Mouse (Mus musculus) erythroblast, embryonic 14.5 days (primary cell): ENCODE measurements around the gene Ccl2. TPM values are rescaled to one million over a fixed set of nuclear protein-coding genes. Genes with fewer than 3 reads are reported as not detected.

Experiments used
- H3K27me3 ChIP-seq: 2 replicates; pipeline ENCODE4 v1.6.1; 2012; ENCODE audit warnings: inconsistent platforms; ENCODE audit not compliant: control insufficient read depth
- H3K36me3 ChIP-seq: 2 replicates; pipeline ENCODE4 v1.6.1; 2012; ENCODE audit warnings: mild to moderate bottlenecking, inconsistent platforms; ENCODE audit not compliant: control insufficient read depth
- H3K4me1 ChIP-seq: 2 replicates; pipeline ENCODE4 v1.6.1; 2012; ENCODE audit warnings: inconsistent platforms; ENCODE audit not compliant: control insufficient read depth
- H3K4me3 ChIP-seq: replicated peaks from 2 replicates; pipeline ENCODE3; 2012; ENCODE audit warnings: moderate library complexity, mild to moderate bottlenecking, inconsistent platforms
- H3K9me3 ChIP-seq: 2 replicates; pipeline ENCODE4 v1.6.1; 2012; ENCODE audit warnings: low read length, inconsistent platforms, mixed read lengths; ENCODE audit not compliant: control insufficient read depth
- GATA1 ChIP-seq: IDR thresholded peaks from 2 replicates; pipeline ENCODE4 v1.6.1; 2012; ENCODE audit warnings: low read length, inconsistent platforms, mixed read lengths
- TAL1 ChIP-seq: IDR thresholded peaks from 3 replicates; pipeline ENCODE4 v1.6.1; 2012; ENCODE audit warnings: low read length, inconsistent platforms, mixed read lengths
- polyA plus RNA-seq: library from polyadenylated mRNA; stranded (reverse); fragments of >175 nt; gene quantifications from 2 replicates; pipeline ENCODE4 v1.2.3, GENCODE M21; 2012

The Ccl2 gene
- polyA plus RNA-seq, 1 experiment, result not detected

- Histone ChIP-seq H3K4me3 (no peak overlapping the region), H3K27me3 (no peaks in the 10 kb centered on the region), H3K4me1 (no peaks in the 10 kb centered on the region)
Observed at GRCm38 (mm10) chr11:82077031-82077430, 41.7 kb downstream of the Ccl2 start.

GRCm38 (mm10) chr11:82078136-82078730 lies 42.9 kb downstream of the Ccl2 start:
- H3K36me3 ChIP-seq, result no peaks in the 10 kb centered on the region
- H3K4me1 ChIP-seq, result no peaks in the 10 kb centered on the region
- no peak overlapping the region for H3K4me3 ChIP-seq
- H3K27me3 ChIP-seq, result no peaks in the 10 kb centered on the region
- H3K9me3 ChIP-seq, result peaks cover 3% of the 10 kb centered on the region
- no peak for TF ChIP-seq GATA1
- TF ChIP-seq TAL1, result no peak

More at GRCm38 (mm10) chr11:82077031-82077430, 41.7 kb downstream of the Ccl2 start:
- TF ChIP-seq GATA1, result no peak
- Histone ChIP-seq H3K36me3 (no peaks in the 10 kb centered on the region), H3K9me3 (peaks cover 3% of the 10 kb centered on the region)

GRCm38 (mm10) chr11:82080865-82081264 lies 45.5 kb downstream of the Ccl2 start:
- H3K4me1 ChIP-seq, result no peaks in the 10 kb centered on the region
- H3K4me3 ChIP-seq, result no peak overlapping the region
- H3K27me3 ChIP-seq, result no peaks in the 10 kb centered on the region
- H3K36me3 ChIP-seq, result no peaks in the 10 kb centered on the region
- peaks cover 3% of the 10 kb centered on the region for H3K9me3 ChIP-seq
- no peak for TF ChIP-seq GATA1
- TF ChIP-seq TAL1, result no peak

GRCm38 (mm10) chr11:82084360-82084759 lies 49.0 kb downstream of the Ccl2 start:
- no peak for TF ChIP-seq TAL1
- no peak for TF ChIP-seq GATA1
- Histone ChIP-seq H3K4me3 (no peak overlapping the region), H3K9me3 (no peaks in the 10 kb centered on the region), H3K36me3 (no peaks in the 10 kb centered on the region), H3K27me3 (no peaks in the 10 kb centered on the region), H3K4me1 (no peaks in the 10 kb centered on the region)

Other genes with a start within 250 kb of the Ccl2 start
- gene 5530401A14Rik, start 174.9 kb upstream of the Ccl2 start, polyA plus RNA-seq, result not detected in 2 replicates
- gene Asic2, start 67.1 kb upstream of the Ccl2 start, polyA plus RNA-seq, result not detected in 2 replicates
- gene Gm17268, start 3.0 kb downstream of the Ccl2 start, polyA plus RNA-seq, result not detected in 2 replicates
- not detected in 2 replicates for gene Ccl7, start 10.1 kb downstream of the Ccl2 start, polyA plus RNA-seq
- gene Ccl11, start 22.3 kb downstream of the Ccl2 start, polyA plus RNA-seq, result not detected in 2 replicates
- gene Ccl12, start 66.3 kb downstream of the Ccl2 start, polyA plus RNA-seq, result not detected in 2 replicates
- gene Ccl8, start 79.6 kb downstream of the Ccl2 start, polyA plus RNA-seq, result not detected in 2 replicates